Mouse (Mus musculus): ENCODE results near the gene Aacs.

DNA sequence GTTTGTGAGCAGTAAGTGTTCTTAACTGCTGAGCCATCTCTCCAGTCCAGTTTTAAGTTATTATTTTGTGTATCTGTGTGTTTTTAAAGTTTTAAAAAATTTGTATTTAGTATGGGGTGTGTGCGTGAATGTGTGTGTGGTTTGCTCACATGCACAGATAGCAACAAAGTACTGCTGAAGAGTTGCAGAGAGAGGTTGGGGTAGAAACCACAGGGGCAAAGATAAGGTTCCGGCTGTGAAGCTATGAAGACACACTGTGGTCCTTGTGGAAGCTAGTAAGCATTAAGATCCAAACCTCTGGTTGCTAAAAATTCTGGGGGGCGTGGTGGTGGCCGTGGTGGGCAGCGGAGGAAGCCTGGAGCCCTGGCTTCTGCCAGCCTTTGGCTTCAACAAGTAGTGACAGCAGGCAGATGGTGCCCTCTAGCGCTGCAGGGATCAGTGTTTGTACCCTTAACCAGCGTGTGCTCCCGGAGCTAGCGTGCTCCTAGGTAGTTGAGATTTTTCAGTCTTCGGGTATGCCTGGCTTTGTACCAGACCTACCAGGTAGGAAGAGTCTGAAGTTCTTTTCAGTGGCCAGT lies 13.7 kb upstream of the Aacs start:
- TF ChIP-seq CTCF (conservative IDR thresholded peaks at IDR 0.05 in 1 of 2, IDR thresholded peaks at IDR 0.05 in 1 of 2; ENCODE audit: low read depth in 2 of 2, low read length in 2 of 2) (peak in 1 of 2 experiments; percentile 28; a peak in 1 of 4 replicates), POLR2A (IDR thresholded peaks at IDR 0.05; ENCODE audit: low read depth, low read length) (no peak), SMC3 (IDR thresholded peaks at IDR 0.05; ENCODE audit: low read depth, low read length) (no peak), HCFC1 (IDR thresholded peaks at IDR 0.05; ENCODE audit: low read depth, low read length) (no peak), EP300 (IDR thresholded peaks at IDR 0.05; ENCODE audit: low read length) (no peak), CHD1 (IDR thresholded peaks at IDR 0.05; ENCODE audit: low read depth, low read length) (no peak), MAFK (IDR thresholded peaks at IDR 0.05; ENCODE audit: insufficient replicate concordance, low read length) (no peak), TBP (conservative IDR thresholded peaks at IDR 0.05; ENCODE audit: low read depth, low read length) (no peak), JUND (conservative IDR thresholded peaks at IDR 0.05; ENCODE audit: low read depth, low read length) (no peak), ZNF384 (IDR thresholded peaks at IDR 0.05; ENCODE audit: low read depth, low read length) (no peak), POLR2AphosphoS2 (IDR thresholded peaks at IDR 0.05; ENCODE audit: low read depth, low read length) (no peak)
